Mouse (Mus musculus): Measurements from ENCODE around the gene Snrpn. TPM values are rescaled to one million over a fixed set of nuclear protein-coding genes. Genes with fewer than 3 reads are reported as not detected.

Snrpn gene
- polyA plus RNA-seq (2012; rRNA removed) = 25.9 and 27.0 TPM in 2 replicates

GRCm38 (mm10) chr7:60139742-60140480, at the start of gene Snrpn:
TSS of gene Snrpn (minus strand) at chr7:60140219.

DNA sequence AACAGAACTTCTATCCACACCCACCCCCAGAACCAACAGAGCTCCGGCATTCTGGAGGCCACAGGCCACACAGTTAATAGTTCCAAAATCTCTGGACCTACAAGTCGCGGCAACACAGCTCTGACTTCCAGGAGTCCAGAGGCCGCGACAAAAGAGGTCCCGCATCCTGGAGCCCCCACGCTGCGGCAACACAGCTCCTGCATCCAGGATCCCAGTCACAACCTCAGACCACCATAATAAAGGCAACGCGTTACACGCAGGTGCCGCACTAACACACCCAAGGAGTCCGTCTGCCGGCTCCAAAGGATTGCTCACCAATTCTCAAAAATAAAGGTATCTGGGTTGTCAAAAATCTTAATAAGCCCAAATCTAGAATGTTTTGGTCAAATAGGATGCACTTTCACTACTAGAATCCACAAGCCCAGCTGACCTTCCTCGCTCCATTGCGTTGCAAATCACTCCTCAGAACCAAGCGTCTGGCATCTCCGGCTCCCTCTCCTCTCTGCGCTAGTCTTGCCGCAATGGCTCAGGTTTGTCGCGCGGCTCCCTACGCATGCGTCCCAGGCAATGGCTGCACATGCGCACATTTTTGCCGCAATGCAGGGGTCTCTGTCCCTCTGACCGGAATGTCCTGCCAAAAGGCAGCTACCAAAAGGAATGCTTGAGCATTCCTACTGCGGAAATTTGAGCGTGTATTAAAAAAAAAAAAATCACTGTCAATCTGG, 135.3 kb downstream of the Snrpn start, which contains the start of the genes Snurf and Gm38393:
Gene Snurf (minus strand): TSS at position 444 of the 725 bp plus-strand sequence.
Gene Gm38393 (minus strand): TSS at position 459 of the 725 bp plus-strand sequence.

Other genes starting within 250 kb of the Snrpn start
- not detected in 2 replicates for gene Snurf, start 135.2 kb downstream of the Snrpn start, polyA plus RNA-seq (2012; rRNA removed)
- 0.09 and 4.2 TPM in 2 replicates for gene Gm38393, start 135.2 kb downstream of the Snrpn start, polyA plus RNA-seq (2012; rRNA removed)